Mouse (Mus musculus) limb, embryonic 15.5 days (tissue): ENCODE measurements around the gene Nr1h3. TPM values are rescaled to one million over a fixed set of nuclear protein-coding genes. Genes with fewer than 3 reads are reported as not detected.
A peak's percentile ranks its signal among the peaks of the same experiment; 100 is the strongest.
"Not testable (repeated sequence)": the region's sequence is repeated elsewhere in the genome, so short reads cannot be mapped to it uniquely, and the experiment has no call there.

Experiments used
- ATAC-seq: fragments of 200-750 bp; cut with Nextera tagmentation; 2 replicates; pipeline ENCODE4 v1.8.0; 2017; ENCODE audit warnings: low read depth, moderate TSS enrichment; ENCODE audit not compliant: insufficient number of reproducible peaks, low FRiP score, low TSS enrichment
- H3K27ac ChIP-seq: fragments of 300-500 bp; sonication (generic); 2 replicates; pipeline ENCODE4 v1.5.1; 2015; ENCODE audit warnings: moderate library complexity, mild to moderate bottlenecking, inconsistent platforms
- H3K27me3 ChIP-seq: fragments of 300-500 bp; sonication (generic); 2 replicates; pipeline ENCODE4 v1.6.1; 2015; ENCODE audit warnings: inconsistent platforms
- H3K36me3 ChIP-seq: fragments of 300-500 bp; sonication (generic); 2 replicates; pipeline ENCODE4 v1.6.1; 2015; ENCODE audit warnings: inconsistent platforms
- H3K4me1 ChIP-seq: fragments of 300-500 bp; sonication (generic); 2 replicates; pipeline ENCODE4 v1.6.1; 2015; ENCODE audit warnings: inconsistent platforms
- H3K4me2 ChIP-seq: fragments of 300-500 bp; sonication (generic); 2 replicates; pipeline ENCODE4 v1.6.1; 2015; ENCODE audit warnings: mild to moderate bottlenecking, inconsistent platforms
- H3K4me3 ChIP-seq: fragments of 300-500 bp; sonication (generic); 2 replicates; pipeline ENCODE4 v1.5.1; 2015; ENCODE audit warnings: mild to moderate bottlenecking, inconsistent platforms
- H3K9ac ChIP-seq: fragments of 300-500 bp; sonication (generic); 2 replicates; pipeline ENCODE4 v1.6.1; 2015; ENCODE audit warnings: inconsistent platforms
- H3K9me3 ChIP-seq: fragments of 300-500 bp; sonication (generic); 2 replicates; pipeline ENCODE4 v1.6.1; 2016; ENCODE audit warnings: inconsistent platforms
- WGBS: fragments of 180-500 bp; shearing (Covaris S2); methylation state at CpG from one replicate; pipeline ENCODE4 v1.1.7; 2015; 5-methylcytosine and 5-hydroxymethylcytosine counted together
- polyA plus RNA-seq: library from polyadenylated mRNA; unstranded; fragments of >200 nt; fragmentation: Nextera tagmentation; extraction: Ambion mirVana; gene quantifications from 2 replicates; pipeline ENCODE4 v1.2.1, GENCODE M21; 2015

Gene Nr1h3
- polyA plus RNA-seq, result 2.2 and 2.4 TPM in 2 replicates

GRCm38 (mm10) chr2:91202222-91202971 is at the start of gene Nr1h3, which contains the start of gene Acp2:
Nr1h3 (minus strand) TSS chr2:91202834.
Acp2 (plus strand) TSS chr2:91202885.
- no peaks in the 10 kb centered on the region for H3K9me3 ChIP-seq
- H3K27me3 ChIP-seq, result no peaks in the 10 kb centered on the region
- peak within 1 kb of the TSS; percentile 63 for H3K4me2 ChIP-seq
- peak within 1 kb of the TSS; percentile 76 for H3K9ac ChIP-seq
- peaks cover 16% of the 10 kb centered on the region for H3K4me1 ChIP-seq
- peaks cover 23% of the 10 kb centered on the region for H3K36me3 ChIP-seq
- H3K4me3 ChIP-seq, result peak within 1 kb of the TSS; percentile 75
- WGBS, result 2% methylated on average over 28 of the region's 28 CpGs
- H3K27ac ChIP-seq, result peak within 1 kb of the TSS; percentile 91
- ATAC-seq, result peak; percentile 93

GRCm38 (mm10) chr2:91252001-91252400 is 49.4 kb upstream of the Nr1h3 start:
- Histone ChIP-seq H3K27ac (no peak overlapping the region), H3K9ac (no peak overlapping the region), H3K4me1 (peaks cover 19% of the 10 kb centered on the region), H3K4me3 (no peak overlapping the region), H3K36me3 (no peaks in the 10 kb centered on the region), H3K4me2 (no peak overlapping the region), H3K27me3 (peaks cover 23% of the 10 kb centered on the region), H3K9me3 (no peaks in the 10 kb centered on the region)
- 67% methylated on average over 4 of the region's 4 CpGs for WGBS
- ATAC-seq, result no peak

GRCm38 (mm10) chr2:91248366-91248765 is 45.7 kb upstream of the Nr1h3 start:
- ATAC-seq, result no peak
- H3K4me3 ChIP-seq, result no peak overlapping the region
- H3K9me3 ChIP-seq, result no peaks in the 10 kb centered on the region
- no peak overlapping the region for H3K9ac ChIP-seq
- no peaks in the 10 kb centered on the region for H3K27me3 ChIP-seq
- H3K4me2 ChIP-seq, result no peak overlapping the region
- no peaks in the 10 kb centered on the region for H3K36me3 ChIP-seq
- no peaks in the 10 kb centered on the region for H3K4me1 ChIP-seq
- no peak overlapping the region for H3K27ac ChIP-seq
- WGBS, result 86% methylated on average over 4 of the region's 4 CpGs

- H3K4me3 ChIP-seq, result no peak overlapping the region
These were observed 42.1 kb upstream of the Nr1h3 start for GRCm38 (mm10) chr2:91244557-91245228.

GRCm38 (mm10) chr2:91243416-91243815 is 40.8 kb upstream of the Nr1h3 start:
- no peak overlapping the region for H3K4me3 ChIP-seq
- no peaks in the 10 kb centered on the region for H3K9me3 ChIP-seq
- 50% methylated on average over 3 of the region's 3 CpGs for WGBS
- no peaks in the 10 kb centered on the region for H3K36me3 ChIP-seq
- 0 out of 2 replicates have a peak, but pooled peaks have one; percentile 10 for ATAC-seq
- H3K4me2 ChIP-seq, result no peak overlapping the region
- no peaks in the 10 kb centered on the region for H3K4me1 ChIP-seq
- H3K27ac ChIP-seq, result peak overlapping the region; percentile 24; the same call in 1 of the 2 replicates
- no peak overlapping the region for H3K9ac ChIP-seq
- no peaks in the 10 kb centered on the region for H3K27me3 ChIP-seq

More at GRCm38 (mm10) chr2:91244557-91245228, 42.1 kb upstream of the Nr1h3 start:
- Histone ChIP-seq H3K4me1 (no peaks in the 10 kb centered on the region), H3K27me3 (no peaks in the 10 kb centered on the region), H3K36me3 (no peaks in the 10 kb centered on the region), H3K9me3 (no peaks in the 10 kb centered on the region), H3K9ac (no peak overlapping the region), H3K27ac (no peak overlapping the region), H3K4me2 (no peak overlapping the region)
- no peak for ATAC-seq
- WGBS, result 71% methylated on average over 5 of the region's 5 CpGs

GRCm38 (mm10) chr2:91242547-91242946 is 39.9 kb upstream of the Nr1h3 start:
- H3K27ac ChIP-seq, result no peak overlapping the region
- WGBS, result 61% methylated on average over 5 of the region's 5 CpGs
- no peak for ATAC-seq
- no peak overlapping the region for H3K9ac ChIP-seq
- H3K36me3 ChIP-seq, result no peaks in the 10 kb centered on the region
- H3K4me3 ChIP-seq, result no peak overlapping the region
- no peaks in the 10 kb centered on the region for H3K9me3 ChIP-seq
- no peak overlapping the region for H3K4me2 ChIP-seq
- no peaks in the 10 kb centered on the region for H3K27me3 ChIP-seq
- H3K4me1 ChIP-seq, result peaks cover 3% of the 10 kb centered on the region; the same call in 1 of the 2 replicates

GRCm38 (mm10) chr2:91237511-91238080 is 35.0 kb upstream of the Nr1h3 start:
- Histone ChIP-seq H3K4me2 (peak overlapping the region; percentile 72), H3K36me3 (peaks cover 12% of the 10 kb centered on the region), H3K4me3 (peak overlapping the region; percentile 63), H3K27ac (peak overlapping the region; percentile 90)
- not testable (repeated sequence) for H3K4me1 ChIP-seq, H3K27me3 ChIP-seq, H3K9ac ChIP-seq, H3K9me3 ChIP-seq
- ATAC-seq, result peak; percentile 35
- WGBS, result 30% methylated on average over 4 of the region's 4 CpGs

- H3K27ac ChIP-seq, result peak within 1 kb of the TSS; percentile 90
- H3K4me3 ChIP-seq, result peak within 1 kb of the TSS; percentile 63
- H3K27me3 ChIP-seq, result no peaks in the 10 kb centered on the region
- peak; percentile 99 for ATAC-seq
- peaks cover 12% of the 10 kb centered on the region for H3K36me3 ChIP-seq
- under 1% methylated on average over 48 of the region's 48 CpGs for WGBS
- H3K9me3 ChIP-seq, result no peaks in the 10 kb centered on the region
- H3K4me1 ChIP-seq, result peaks cover 9% of the 10 kb centered on the region; the same call in 1 of the 2 replicates
- peak within 1 kb of the TSS; percentile 64 for H3K9ac ChIP-seq
- H3K4me2 ChIP-seq, result peak within 1 kb of the TSS; percentile 72
These were observed 34.2 kb upstream of the Nr1h3 start, which contains the start of gene Ddb2 for GRCm38 (mm10) chr2:91236601-91237510. Ddb2 (minus strand) TSS chr2:91236982.

GRCm38 (mm10) chr2:91229735-91230134 is 27.1 kb upstream of the Nr1h3 start:
- Histone ChIP-seq H3K4me3 (no peak overlapping the region), H3K9me3 (no peaks in the 10 kb centered on the region), H3K9ac (no peak overlapping the region), H3K4me2 (no peak overlapping the region), H3K27me3 (no peaks in the 10 kb centered on the region), H3K36me3 (peaks cover 15% of the 10 kb centered on the region), H3K4me1 (no peaks in the 10 kb centered on the region), H3K27ac (no peak overlapping the region)
- WGBS, result 58% methylated on average over 2 of the region's 2 CpGs
- ATAC-seq, result no peak

- H3K4me1 ChIP-seq, result no peaks in the 10 kb centered on the region
- H3K4me3 ChIP-seq, result no peak overlapping the region
- no peaks in the 10 kb centered on the region for H3K27me3 ChIP-seq
- H3K9me3 ChIP-seq, result no peaks in the 10 kb centered on the region
- peaks cover 5% of the 10 kb centered on the region; the same call in 1 of the 2 replicates for H3K36me3 ChIP-seq
- no peak for ATAC-seq
- no peak overlapping the region for H3K27ac ChIP-seq
- H3K9ac ChIP-seq, result no peak overlapping the region
- H3K4me2 ChIP-seq, result no peak overlapping the region
- 83% methylated on average over 2 of the region's 2 CpGs for WGBS
These were observed 21.0 kb upstream of the Nr1h3 start for GRCm38 (mm10) chr2:91223614-91224013.

- H3K4me1 ChIP-seq, result no peaks in the 10 kb centered on the region
- H3K9ac ChIP-seq, result no peak overlapping the region
- no peaks in the 10 kb centered on the region for H3K9me3 ChIP-seq
- H3K4me2 ChIP-seq, result no peak overlapping the region
- H3K27me3 ChIP-seq, result no peaks in the 10 kb centered on the region
- H3K4me3 ChIP-seq, result no peak overlapping the region
- no peak for ATAC-seq
- no peak overlapping the region for H3K27ac ChIP-seq
- 92% methylated on average over 3 of the region's 3 CpGs for WGBS
- peaks cover 25% of the 10 kb centered on the region for H3K36me3 ChIP-seq
These were observed 17.9 kb upstream of the Nr1h3 start for GRCm38 (mm10) chr2:91220501-91220900.
